Mouse (Mus musculus) intestine, postnatal 0 days (tissue): ENCODE measurements at regions not wholly inside any gene's neighbourhood (a gene's known extent, or its start where the extent isn't known, plus 50 kb on each side); places are given as distances from the start of the nearest gene placed in this dataset.

ENCODE experiments used
- ATAC-seq: fragments of 200-750 bp; cut with Nextera tagmentation; 2 replicates; pipeline ENCODE4 v1.8.0; 2017; ENCODE audit warnings: mild to moderate bottlenecking, moderate TSS enrichment, moderate library complexity
- H3K27ac ChIP-seq: fragments of 300-500 bp; sonication (generic); 2 replicates; pipeline ENCODE4 v1.5.1; 2014; ENCODE audit warnings: mild to moderate bottlenecking, low read depth, low read length, moderate library complexity
- H3K27me3 ChIP-seq: fragments of 300-500 bp; sonication (generic); replicated peaks from 2 replicates; pipeline ENCODE4 v1.6.1; 2014; ENCODE audit warnings: low read length, mixed read lengths; ENCODE audit not compliant: control insufficient read depth, insufficient read depth
- H3K36me3 ChIP-seq: fragments of 300-500 bp; sonication (generic); 2 replicates; pipeline ENCODE4 v1.6.1; 2014; ENCODE audit warnings: mild to moderate bottlenecking, moderate library complexity; ENCODE audit not compliant: control insufficient read depth, insufficient read depth
- H3K4me1 ChIP-seq: fragments of 300-500 bp; sonication (generic); replicated peaks from 2 replicates; pipeline ENCODE4 v1.6.1; 2014; ENCODE audit warnings: antibody characterized with exemption, low read length, mixed read lengths; ENCODE audit not compliant: control insufficient read depth, insufficient read depth
- H3K4me2 ChIP-seq: fragments of 300-500 bp; sonication (generic); replicated peaks from 2 replicates; pipeline ENCODE4 v1.6.1; 2014; ENCODE audit warnings: low read depth, mild to moderate bottlenecking, moderate library complexity
- H3K4me3 ChIP-seq: fragments of 300-500 bp; sonication (generic); 2 replicates; pipeline ENCODE4 v1.5.1; 2014; ENCODE audit warnings: low read depth, low read length
- H3K9ac ChIP-seq: fragments of 300-500 bp; sonication (generic); 2 replicates; pipeline ENCODE4 v1.6.1; 2014; ENCODE audit warnings: mild to moderate bottlenecking, low read depth, low read length
- H3K9me3 ChIP-seq: fragments of 300-500 bp; sonication (generic); 2 replicates; pipeline ENCODE4 v1.6.1; 2016; ENCODE audit warnings: mixed run types; ENCODE audit not compliant: control insufficient read depth
- CTCF ChIP-seq: sonication (generic); IDR thresholded peaks from 2 replicates; pipeline ENCODE4 v1.5.1; 2016; ENCODE audit warnings: low read depth, mild to moderate bottlenecking, control low read depth, antibody characterized with exemption, moderate library complexity
- WGBS: fragments of 180-500 bp; shearing (Covaris S2); extraction: QIAGEN DNeasy Blood & Tissue Kit; methylation state at CpG from one replicate; pipeline ENCODE4 v1.1.7; 2014; 5-methylcytosine and 5-hydroxymethylcytosine counted together

- no peaks in the 10 kb centered on the region for H3K9me3 ChIP-seq
- ATAC-seq, result no peak
- H3K4me2 ChIP-seq, result no peak overlapping the region
- H3K9ac ChIP-seq, result no peak overlapping the region
- 70% methylated on average over 13 of the region's 13 CpGs for WGBS
- no peaks in the 10 kb centered on the region for H3K27me3 ChIP-seq
- H3K4me1 ChIP-seq, result no peaks in the 10 kb centered on the region
- H3K4me3 ChIP-seq, result no peak overlapping the region
- no peak for TF ChIP-seq CTCF
- H3K27ac ChIP-seq, result no peak overlapping the region
- H3K36me3 ChIP-seq, result no peaks in the 10 kb centered on the region
These were observed 216.2 kb downstream of the Agtpbp1 start for GRCm38 (mm10) chr13:59368550-59369449.

- WGBS, result 40% methylated on average over 5 of the region's 5 CpGs
- no peak for ATAC-seq
- H3K4me2 ChIP-seq, result no peak overlapping the region
- no peaks in the 10 kb centered on the region for H3K27me3 ChIP-seq
- no peak overlapping the region for H3K27ac ChIP-seq
- H3K4me3 ChIP-seq, result no peak overlapping the region
- H3K9me3 ChIP-seq, result no peaks in the 10 kb centered on the region
- H3K4me1 ChIP-seq, result no peaks in the 10 kb centered on the region
- H3K9ac ChIP-seq, result no peak overlapping the region
- no peaks in the 10 kb centered on the region for H3K36me3 ChIP-seq
- peak; percentile 80 for TF ChIP-seq CTCF
These were observed 219.6 kb downstream of the Agtpbp1 start for GRCm38 (mm10) chr13:59365460-59365859.

- no peaks in the 10 kb centered on the region for H3K4me1 ChIP-seq
- H3K9ac ChIP-seq, result no peak overlapping the region
- no peak for ATAC-seq
- no peak overlapping the region for H3K27ac ChIP-seq
- H3K27me3 ChIP-seq, result no peaks in the 10 kb centered on the region
- WGBS, result 78% methylated on average over 10 of the region's 10 CpGs
- H3K4me3 ChIP-seq, result no peak overlapping the region
- no peaks in the 10 kb centered on the region for H3K36me3 ChIP-seq
- H3K4me2 ChIP-seq, result no peak overlapping the region
- H3K9me3 ChIP-seq, result no peaks in the 10 kb centered on the region
- no peak for TF ChIP-seq CTCF
These were observed 221.6 kb downstream of the Agtpbp1 start for GRCm38 (mm10) chr13:59363428-59363827.

- ATAC-seq, result no peak
- H3K4me1 ChIP-seq, result no peaks in the 10 kb centered on the region
- no peaks in the 10 kb centered on the region for H3K36me3 ChIP-seq
- no peak overlapping the region for H3K4me3 ChIP-seq
- no peaks in the 10 kb centered on the region for H3K9me3 ChIP-seq
- no peak overlapping the region for H3K27ac ChIP-seq
- no peaks in the 10 kb centered on the region for H3K27me3 ChIP-seq
- TF ChIP-seq CTCF, result no peak
- no peak overlapping the region for H3K4me2 ChIP-seq
- 85% methylated on average over 7 of the region's 7 CpGs for WGBS
- no peak overlapping the region for H3K9ac ChIP-seq
These were observed 223.7 kb downstream of the Agtpbp1 start for GRCm38 (mm10) chr13:59361323-59361722.

GRCm38 (mm10) chr13:59360026-59360425 is 225.0 kb downstream of the Agtpbp1 start:
- no peak for ATAC-seq
- no peak overlapping the region for H3K4me2 ChIP-seq
- 64% methylated on average over 3 of the region's 3 CpGs for WGBS
- no peak overlapping the region for H3K4me3 ChIP-seq
- H3K27me3 ChIP-seq, result no peaks in the 10 kb centered on the region
- no peak overlapping the region for H3K27ac ChIP-seq
- H3K9me3 ChIP-seq, result no peaks in the 10 kb centered on the region
- no peak for TF ChIP-seq CTCF
- H3K4me1 ChIP-seq, result no peaks in the 10 kb centered on the region
- H3K9ac ChIP-seq, result no peak overlapping the region
- H3K36me3 ChIP-seq, result no peaks in the 10 kb centered on the region

DNA sequence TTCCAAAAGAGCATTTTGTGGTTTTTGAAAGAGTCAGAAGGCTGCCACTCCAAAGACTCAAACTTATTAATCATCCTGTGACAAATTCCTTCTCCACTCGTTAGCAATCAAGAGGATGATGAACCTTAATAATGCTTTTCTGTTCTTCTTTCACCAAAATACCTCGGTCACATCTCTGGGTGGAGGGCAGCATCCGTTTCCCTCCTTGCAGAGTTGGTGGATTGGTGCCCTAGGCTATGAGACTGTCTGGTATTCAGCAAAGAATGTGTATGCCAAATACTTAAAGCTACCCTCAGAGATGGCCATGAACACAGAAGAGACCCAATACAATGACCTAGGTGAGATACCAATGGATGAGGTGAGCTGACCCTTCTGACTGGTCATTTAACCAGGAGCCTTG is 226.6 kb downstream of the Agtpbp1 start:
- Histone ChIP-seq H3K36me3 (no peaks in the 10 kb centered on the region), H3K4me1 (no peaks in the 10 kb centered on the region), H3K9ac (no peak overlapping the region), H3K4me3 (no peak overlapping the region), H3K9me3 (no peaks in the 10 kb centered on the region), H3K27ac (no peak overlapping the region), H3K27me3 (no peaks in the 10 kb centered on the region), H3K4me2 (no peak overlapping the region)
- ATAC-seq, result no peak
- TF ChIP-seq CTCF, result no peak
- 82% methylated on average over 3 of the region's 3 CpGs for WGBS

DNA sequence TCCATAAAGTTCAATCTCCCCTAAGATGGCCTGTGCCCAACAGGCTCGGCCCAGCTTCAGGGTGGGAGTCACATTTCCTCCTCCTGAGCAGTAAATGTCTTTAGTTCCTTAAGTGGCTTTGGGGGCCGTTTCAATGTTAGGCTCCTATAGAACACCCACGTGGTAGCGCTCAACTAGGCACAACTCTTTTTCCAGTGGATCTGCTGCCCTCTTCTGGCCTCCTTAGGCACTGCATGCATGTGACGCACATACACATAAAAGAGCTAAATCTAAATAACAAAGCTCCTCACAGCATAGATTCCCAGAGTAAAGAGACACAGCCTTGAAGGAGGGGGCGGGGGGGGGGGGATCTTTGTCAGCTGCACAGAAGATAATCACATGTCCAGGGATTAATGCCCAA is 233.6 kb downstream of the Agtpbp1 start:
- peak; percentile 46 for TF ChIP-seq CTCF
- Histone ChIP-seq H3K4me2 (no peak overlapping the region), H3K36me3 (no peaks in the 10 kb centered on the region), H3K27ac (no peak overlapping the region), H3K9me3 (no peaks in the 10 kb centered on the region), H3K9ac (no peak overlapping the region), H3K4me1 (no peaks in the 10 kb centered on the region), H3K4me3 (no peak overlapping the region), H3K27me3 (no peaks in the 10 kb centered on the region)
- WGBS, result 65% methylated on average over 6 of the region's 6 CpGs
- ATAC-seq, result no peak
